Mouse (Mus musculus) limb, embryonic 10.5 days (tissue): ENCODE results near the gene Celf2. TPM values are rescaled to one million over a fixed set of nuclear protein-coding genes. Genes with fewer than 3 reads are reported as not detected.

Experiments
- DNase-seq: peaks from one replicate; pipeline ENCODE4 v3.0.0-alpha.2; 2017; ENCODE audit warnings: low spot score
- H3K27ac ChIP-seq: fragments of 300-500 bp; sonication (generic); 2 replicates; pipeline ENCODE4 v1.5.1; 2016; ENCODE audit warnings: mild to moderate bottlenecking
- H3K27me3 ChIP-seq: fragments of 300-500 bp; sonication (generic); 2 replicates; pipeline ENCODE4 v1.6.1; 2016; ENCODE audit warnings: low read depth, mild to moderate bottlenecking; ENCODE audit not compliant: poor library complexity, severe bottlenecking
- H3K36me3 ChIP-seq: fragments of 300-500 bp; sonication (generic); 2 replicates; pipeline ENCODE4 v1.6.1; 2016; ENCODE audit warnings: mild to moderate bottlenecking, moderate library complexity
- H3K4me1 ChIP-seq: fragments of 300-500 bp; sonication (generic); 2 replicates; pipeline ENCODE4 v1.6.1; 2016
- H3K4me3 ChIP-seq: fragments of 300-500 bp; sonication (generic); 2 replicates; pipeline ENCODE4 v1.5.1; 2016; ENCODE audit warnings: mild to moderate bottlenecking, moderate library complexity
- H3K9me3 ChIP-seq: fragments of 300-500 bp; sonication (generic); replicated peaks from 2 replicates; pipeline ENCODE4 v1.6.1; 2016; ENCODE audit warnings: mild to moderate bottlenecking
- WGBS: fragments of 180-500 bp; shearing (Covaris S2); methylation state at CpG from one replicate; pipeline ENCODE4 v1.1.7; 2016; 5-methylcytosine and 5-hydroxymethylcytosine counted together
- polyA plus RNA-seq: library from polyadenylated mRNA; unstranded; fragments of >200 nt; fragmentation: Nextera tagmentation; extraction: Ambion mirVana; gene quantifications from 2 replicates; pipeline ENCODE4 v1.2.1, GENCODE M21; 2016

Gene Celf2
- polyA plus RNA-seq, 1 experiment from 2014 or later, result 16.2 TPM

DNA sequence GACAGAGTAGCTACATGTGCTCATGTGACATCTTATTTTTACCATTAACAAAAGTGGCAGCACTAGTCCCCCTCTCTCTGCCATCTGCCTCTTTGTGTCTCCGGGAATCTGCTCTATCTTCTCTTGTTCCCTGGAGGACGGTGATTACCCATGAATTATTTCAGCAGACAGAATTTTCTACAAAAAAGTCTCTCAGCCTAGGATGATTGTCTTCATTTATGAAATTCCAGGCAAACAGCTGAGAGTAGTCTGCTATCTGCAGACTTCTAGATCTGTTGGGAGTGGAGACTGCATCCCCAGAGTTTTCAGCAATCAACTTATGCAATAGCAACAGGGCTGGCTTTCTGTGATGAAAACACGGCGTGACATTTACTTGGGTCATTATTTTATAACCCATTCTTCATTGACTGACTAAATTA is 267.8 kb downstream of the Celf2 start:
- H3K9me3 ChIP-seq, result no peaks in the 10 kb centered on the region
- H3K27me3 ChIP-seq, result no peaks in the 10 kb centered on the region
- DNase-seq, result no peak
- H3K4me3 ChIP-seq, result no peak overlapping the region
- no peaks in the 10 kb centered on the region for H3K36me3 ChIP-seq
- no peak overlapping the region for H3K27ac ChIP-seq
- 92% methylated on average over 4 of the region's 4 CpGs for WGBS
- peaks cover 10% of the 10 kb centered on the region for H3K4me1 ChIP-seq

DNA sequence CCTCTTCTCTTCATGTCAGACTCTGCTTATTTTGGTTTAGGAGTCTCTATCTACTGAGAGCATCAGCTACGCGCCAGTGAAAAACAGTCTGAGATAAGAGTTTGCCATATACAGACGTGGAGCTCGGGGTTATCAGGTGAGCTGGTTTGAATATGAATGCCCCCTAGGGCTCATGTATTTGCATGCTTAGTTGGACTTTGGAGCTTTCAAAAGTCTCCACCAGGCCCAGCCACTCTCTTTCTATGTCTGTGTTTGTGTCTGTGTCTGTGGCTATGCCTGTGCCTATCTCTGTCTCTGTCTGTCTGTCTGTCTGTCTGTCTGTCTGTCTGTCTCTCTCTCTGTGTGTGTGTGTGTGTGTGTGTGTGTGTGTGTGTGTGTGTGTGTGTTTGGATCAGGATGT is 272.1 kb downstream of the Celf2 start:
- Histone ChIP-seq H3K4me3 (no peak overlapping the region), H3K4me1 (no peaks in the 10 kb centered on the region), H3K36me3 (no peaks in the 10 kb centered on the region), H3K27ac (no peak overlapping the region), H3K27me3 (no peaks in the 10 kb centered on the region), H3K9me3 (no peaks in the 10 kb centered on the region)
- 88% methylated on average over 4 of the region's 4 CpGs for WGBS
- no peak for DNase-seq

DNA sequence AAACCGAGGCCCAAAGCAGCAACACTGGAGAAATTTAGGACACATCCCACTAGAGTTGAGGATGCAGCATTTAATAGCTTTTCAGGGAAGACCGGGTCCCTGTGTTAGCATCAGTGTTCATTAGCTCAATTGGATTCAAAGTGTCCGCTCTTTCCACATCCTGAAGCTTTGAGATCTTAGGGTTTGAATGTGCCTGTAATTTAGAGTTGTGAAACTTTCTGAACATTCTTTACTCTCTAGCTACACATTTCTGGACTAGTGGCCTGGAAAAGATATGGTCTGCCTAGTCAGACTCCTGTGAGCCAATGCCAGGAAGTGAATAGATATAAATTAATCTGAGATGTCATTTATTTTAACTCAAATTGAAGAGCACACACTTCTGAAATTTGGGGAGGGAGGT is 272.9 kb downstream of the Celf2 start:
- Histone ChIP-seq H3K36me3 (no peaks in the 10 kb centered on the region), H3K4me3 (no peak overlapping the region), H3K9me3 (no peaks in the 10 kb centered on the region), H3K27ac (no peak overlapping the region), H3K27me3 (no peaks in the 10 kb centered on the region), H3K4me1 (no peaks in the 10 kb centered on the region)
- 91% methylated on average over 3 of the region's 3 CpGs for WGBS
- DNase-seq, result no peak

DNA sequence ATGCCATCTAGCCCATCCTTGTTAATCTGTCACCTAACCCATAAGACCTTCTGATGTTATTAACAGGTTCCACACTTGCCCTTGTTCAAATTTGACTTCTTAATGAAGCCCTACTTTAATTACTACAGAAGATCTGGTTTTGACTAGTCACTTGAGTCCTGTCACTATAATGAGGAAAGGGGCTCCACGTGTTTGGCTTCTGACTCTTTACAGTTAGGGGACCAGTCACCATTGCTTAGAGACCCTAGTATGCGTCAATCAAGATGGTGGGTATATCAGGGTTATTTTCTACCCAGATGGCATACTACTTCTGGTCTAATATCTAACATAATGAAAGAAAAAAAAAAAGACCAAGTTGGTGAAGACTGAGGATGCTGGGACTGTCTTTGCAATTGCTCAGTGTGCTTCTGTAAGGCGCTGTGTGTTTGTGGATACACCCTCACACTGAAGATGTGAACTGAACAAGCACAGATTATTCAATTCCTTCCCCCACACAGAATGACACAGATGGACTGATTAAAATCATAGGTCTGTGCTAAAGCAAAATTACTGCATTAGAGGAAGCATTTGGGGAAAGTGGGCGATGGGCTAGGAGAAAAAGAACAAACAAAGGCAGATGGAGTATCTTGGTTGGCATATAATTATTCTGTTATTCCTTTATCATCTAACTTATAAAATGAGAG is 274.2 kb downstream of the Celf2 start:
- H3K27me3 ChIP-seq, result no peaks in the 10 kb centered on the region

DNA sequence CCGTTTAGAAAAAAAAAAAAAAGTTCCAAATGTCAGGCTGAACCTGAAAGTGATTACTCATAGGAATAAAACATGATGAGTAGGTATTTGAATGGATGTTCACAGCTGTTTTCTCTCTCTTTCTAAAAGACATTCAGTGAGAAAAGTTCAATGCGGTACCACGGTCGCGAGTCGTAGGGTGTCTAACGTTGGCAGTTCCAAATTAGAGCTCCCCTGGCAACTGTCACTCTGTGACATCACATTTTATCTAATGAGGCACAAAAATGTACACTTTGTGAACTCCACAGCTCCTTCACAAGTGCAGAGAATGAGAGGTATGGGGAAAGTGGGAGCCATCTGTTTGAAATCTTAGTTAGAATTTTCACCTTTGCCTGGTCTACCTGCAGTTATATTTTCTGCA is 274.8 kb downstream of the Celf2 start:
- no peak for DNase-seq
- no peaks in the 10 kb centered on the region for H3K9me3 ChIP-seq
- WGBS, result 89% methylated on average over 7 of the region's 7 CpGs
- no peaks in the 10 kb centered on the region for H3K27me3 ChIP-seq
- H3K4me1 ChIP-seq, result no peaks in the 10 kb centered on the region
- H3K36me3 ChIP-seq, result no peaks in the 10 kb centered on the region
- H3K27ac ChIP-seq, result no peak overlapping the region
- no peak overlapping the region for H3K4me3 ChIP-seq

More for the DNA sequence above, 274.2 kb downstream of the Celf2 start:
- Histone ChIP-seq H3K4me3 (no peak overlapping the region), H3K9me3 (no peaks in the 10 kb centered on the region), H3K36me3 (no peaks in the 10 kb centered on the region), H3K4me1 (no peaks in the 10 kb centered on the region), H3K27ac (no peak overlapping the region)
- WGBS, result 89% methylated on average over 4 of the region's 4 CpGs
- no peak for DNase-seq

DNA sequence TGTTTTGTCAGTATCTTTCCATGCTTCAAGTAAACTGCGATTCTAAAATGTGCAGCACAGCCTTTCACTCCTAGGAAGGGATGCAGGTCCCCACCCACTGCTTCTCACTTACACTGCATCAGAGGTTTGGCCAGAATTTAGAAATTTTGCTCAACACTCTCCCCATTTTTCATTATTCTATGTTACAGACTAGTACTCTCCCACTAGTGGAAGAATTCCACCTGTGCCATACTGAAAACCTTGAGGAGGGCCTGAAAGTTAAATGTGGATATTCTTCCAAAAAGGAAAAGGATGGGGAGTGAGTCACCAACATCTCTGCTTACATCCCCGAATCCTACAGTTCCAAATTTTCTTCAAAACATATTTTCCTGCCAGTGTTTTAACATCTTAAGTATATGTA is 276.0 kb downstream of the Celf2 start:
- Histone ChIP-seq H3K36me3 (no peaks in the 10 kb centered on the region), H3K4me1 (no peaks in the 10 kb centered on the region), H3K9me3 (no peaks in the 10 kb centered on the region), H3K4me3 (no peak overlapping the region), H3K27me3 (no peaks in the 10 kb centered on the region), H3K27ac (no peak overlapping the region)
- DNase-seq, result no peak
- WGBS, result 87% methylated on average over 2 of the region's 2 CpGs

DNA sequence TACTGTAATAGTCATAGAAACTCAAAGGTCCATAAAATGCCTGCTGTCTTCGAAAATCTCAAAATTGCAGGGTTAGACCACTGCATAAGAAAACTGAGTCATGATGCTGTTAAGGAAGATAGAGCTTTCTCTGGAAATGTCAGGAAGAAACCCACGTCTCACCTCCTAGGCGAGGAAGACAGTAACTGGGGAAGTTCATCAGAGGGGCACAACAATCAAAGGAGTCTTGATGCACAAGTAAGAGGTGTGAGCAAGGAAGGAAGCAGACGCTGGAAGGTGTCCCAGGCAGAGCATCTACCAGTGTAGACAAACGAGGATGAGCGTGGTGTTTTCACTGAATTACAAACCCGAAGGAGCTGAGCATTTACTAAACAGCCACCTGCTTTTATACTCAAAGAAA is 282.6 kb downstream of the Celf2 start:
- H3K4me1 ChIP-seq, result peaks cover 11% of the 10 kb centered on the region
- H3K4me3 ChIP-seq, result no peak overlapping the region
- 86% methylated on average over 7 of the region's 7 CpGs for WGBS
- no peak for DNase-seq
- no peaks in the 10 kb centered on the region for H3K36me3 ChIP-seq
- no peak overlapping the region for H3K27ac ChIP-seq
- no peaks in the 10 kb centered on the region for H3K9me3 ChIP-seq
- H3K27me3 ChIP-seq, result no peaks in the 10 kb centered on the region

DNA sequence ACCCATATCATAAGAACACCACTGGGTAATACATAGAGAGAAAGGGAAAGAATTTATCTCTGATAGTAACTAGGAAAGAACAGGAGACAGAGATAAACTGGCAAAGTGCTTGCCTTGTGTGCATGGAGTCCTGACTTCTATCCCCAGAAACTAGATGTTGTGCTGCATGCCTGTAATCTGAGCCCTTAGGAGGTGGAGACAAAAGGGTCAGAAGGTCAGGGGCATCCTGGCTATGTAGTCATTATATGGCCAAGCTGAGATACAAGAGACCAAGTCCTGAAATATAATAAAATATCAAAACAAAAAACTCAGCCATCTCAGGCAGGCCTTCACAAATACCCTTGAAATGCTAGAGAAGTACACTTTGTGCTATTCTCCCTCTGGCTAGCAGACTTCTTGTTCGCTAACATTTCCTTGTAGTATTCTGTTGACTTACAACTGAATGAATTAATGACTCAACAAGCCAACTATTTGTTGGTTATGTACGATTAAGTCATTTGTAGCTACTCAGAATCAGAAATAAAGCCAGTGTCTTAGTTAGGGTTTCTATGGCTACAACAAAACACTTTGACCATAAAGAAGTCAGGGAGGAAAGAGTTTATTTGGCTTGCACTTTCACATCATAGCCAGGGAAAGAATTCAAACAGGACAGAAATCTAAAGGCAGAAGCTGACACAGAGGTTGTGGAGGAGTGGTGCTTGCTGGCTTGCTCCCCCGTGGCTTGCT is 284.9 kb downstream of the Celf2 start:
- DNase-seq, result no peak
- WGBS, result 80% methylated on average over 3 of the region's 3 CpGs
- Histone ChIP-seq H3K27me3 (no peaks in the 10 kb centered on the region), H3K4me3 (no peak overlapping the region), H3K27ac (no peak overlapping the region), H3K36me3 (no peaks in the 10 kb centered on the region), H3K4me1 (peaks cover 11% of the 10 kb centered on the region), H3K9me3 (no peaks in the 10 kb centered on the region)

DNA sequence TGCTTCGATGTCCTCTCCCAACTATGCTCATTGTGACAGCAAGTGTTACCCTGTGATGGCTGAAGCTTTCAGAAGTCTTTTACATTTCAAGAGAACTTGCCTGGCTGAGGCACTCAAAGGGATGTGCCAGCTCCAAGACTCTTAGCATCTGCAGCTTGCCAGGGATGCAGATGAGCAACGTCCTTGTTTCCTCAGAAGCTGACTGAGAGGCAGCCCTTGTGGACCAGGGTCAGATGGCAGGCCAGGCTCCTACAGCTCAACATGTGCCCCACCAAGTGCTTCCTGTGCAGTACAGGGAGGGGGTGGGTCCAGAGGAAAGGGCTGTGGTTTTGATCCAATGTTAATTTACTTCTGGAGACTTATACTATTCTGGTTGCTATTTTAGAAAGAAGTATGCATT is 285.8 kb downstream of the Celf2 start:
- H3K4me1 ChIP-seq, result peaks cover 11% of the 10 kb centered on the region
- H3K4me3 ChIP-seq, result no peak overlapping the region
- DNase-seq, result no peak
- H3K9me3 ChIP-seq, result no peaks in the 10 kb centered on the region
- 61% methylated on average over 2 of the region's 2 CpGs for WGBS
- H3K27ac ChIP-seq, result no peak overlapping the region
- no peaks in the 10 kb centered on the region for H3K36me3 ChIP-seq
- no peaks in the 10 kb centered on the region for H3K27me3 ChIP-seq

DNA sequence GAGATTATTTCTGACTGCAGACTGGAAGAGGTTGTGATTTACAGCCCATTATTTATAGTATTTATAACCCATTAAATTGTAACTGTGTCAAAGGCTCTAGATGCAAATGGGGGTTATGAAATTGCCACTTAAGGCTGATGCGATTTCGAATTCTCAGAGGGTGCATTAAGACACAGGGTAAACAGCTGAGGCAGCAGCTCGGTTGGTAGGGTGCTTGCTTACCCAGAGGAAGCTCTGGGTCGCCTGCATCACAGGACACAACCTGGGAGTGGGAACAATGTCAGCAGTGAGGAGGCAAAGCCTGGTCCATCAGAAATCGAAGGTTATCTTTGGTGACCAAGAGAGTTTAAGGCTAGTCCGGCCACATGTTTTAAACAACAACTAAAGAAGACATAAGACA is 286.5 kb downstream of the Celf2 start:
- H3K4me3 ChIP-seq, result no peak overlapping the region
- H3K27ac ChIP-seq, result no peak overlapping the region
- H3K9me3 ChIP-seq, result no peaks in the 10 kb centered on the region
- peaks cover 11% of the 10 kb centered on the region for H3K4me1 ChIP-seq
- no peaks in the 10 kb centered on the region for H3K36me3 ChIP-seq
- DNase-seq, result no peak
- no peaks in the 10 kb centered on the region for H3K27me3 ChIP-seq
- WGBS, result 85% methylated on average over 6 of the region's 6 CpGs

DNA sequence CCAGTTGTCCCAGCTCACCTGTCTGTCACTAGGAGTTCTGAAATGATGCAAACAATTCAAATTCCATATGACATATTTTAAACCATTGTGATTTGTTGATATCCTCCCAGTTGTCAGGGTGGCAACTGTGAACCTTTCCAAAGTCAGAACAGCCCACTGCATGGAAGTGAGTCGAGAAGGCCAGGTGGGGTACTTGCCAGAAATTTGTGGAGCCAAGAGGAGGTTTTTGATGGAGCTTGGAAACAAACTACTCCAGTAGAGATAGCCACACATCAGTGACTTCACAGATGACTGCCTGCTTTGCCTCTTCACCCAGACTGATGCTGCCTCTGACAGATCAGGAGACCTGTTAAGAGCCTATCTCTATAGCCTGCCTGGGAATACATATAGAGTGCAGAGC is 287.5 kb downstream of the Celf2 start:
- WGBS, result 79% methylated on average over 1 of the region's 1 CpGs
- no peak for DNase-seq
- no peaks in the 10 kb centered on the region for H3K36me3 ChIP-seq
- no peak overlapping the region for H3K27ac ChIP-seq
- peaks cover 11% of the 10 kb centered on the region for H3K4me1 ChIP-seq
- no peaks in the 10 kb centered on the region for H3K9me3 ChIP-seq
- no peaks in the 10 kb centered on the region for H3K27me3 ChIP-seq
- H3K4me3 ChIP-seq, result no peak overlapping the region

DNA sequence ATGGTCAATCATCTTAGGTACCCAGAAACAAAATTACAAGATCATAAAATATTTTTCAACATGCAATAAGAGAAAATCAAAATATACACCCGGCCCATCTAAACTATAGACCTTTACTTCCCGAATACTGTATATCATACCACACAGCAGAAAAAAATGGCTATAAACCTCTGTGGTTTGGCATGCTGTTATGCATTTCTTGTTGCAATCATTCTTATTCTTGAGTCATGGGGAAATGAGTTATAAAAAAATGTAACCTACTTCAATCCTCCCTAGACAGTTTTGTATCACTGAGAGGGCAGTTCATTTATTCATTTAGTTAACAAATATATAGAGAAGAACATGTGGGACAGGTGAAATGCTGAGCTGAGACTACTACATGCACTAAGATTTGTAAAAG is 291.3 kb downstream of the Celf2 start:
- no peak for DNase-seq
- 94% methylated on average over 2 of the region's 2 CpGs for WGBS

DNA sequence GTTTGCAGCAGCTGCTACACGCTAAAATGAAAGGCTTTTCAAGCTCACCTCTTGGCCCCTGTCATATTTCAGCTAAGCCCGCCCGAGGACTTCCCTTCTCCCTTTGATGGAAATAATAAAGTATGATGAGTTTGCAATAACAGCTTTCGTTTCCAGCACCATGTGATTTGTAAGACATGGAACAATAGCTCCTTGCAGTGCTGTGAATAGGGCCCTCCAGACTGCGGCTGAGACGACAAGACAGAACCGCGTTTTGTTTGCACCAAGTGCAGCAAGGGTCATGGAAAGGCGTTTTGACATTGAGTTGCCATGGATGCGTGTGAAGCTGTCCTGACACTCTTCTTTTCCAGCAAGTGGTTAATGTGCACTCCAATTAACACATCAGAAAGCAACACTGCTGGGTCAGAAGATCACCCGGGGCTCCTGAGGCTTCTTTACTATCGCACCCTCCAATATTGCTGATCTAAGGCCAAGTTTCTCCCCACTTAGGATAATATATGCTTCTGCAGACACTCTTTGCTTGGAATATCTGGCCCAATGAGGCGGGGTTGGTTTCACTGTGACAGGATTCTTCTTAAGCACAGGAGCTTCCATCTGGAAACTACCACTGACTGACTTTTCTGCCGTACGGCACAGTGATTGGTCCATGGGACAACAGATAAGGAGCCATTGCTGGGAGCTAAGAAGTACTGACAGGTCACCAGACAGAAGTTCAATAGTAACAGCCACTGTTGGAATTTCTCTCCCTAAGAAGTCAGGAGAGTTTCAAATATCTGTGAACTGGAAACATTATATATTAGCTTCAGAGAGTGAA is 301.5 kb downstream of the Celf2 start:
- Histone ChIP-seq H3K4me1 (no peaks in the 10 kb centered on the region), H3K27me3 (no peaks in the 10 kb centered on the region), H3K9me3 (no peaks in the 10 kb centered on the region), H3K36me3 (no peaks in the 10 kb centered on the region), H3K27ac (no peak overlapping the region), H3K4me3 (no peak overlapping the region)
- DNase-seq, result no peak
- 79% methylated on average over 15 of the region's 15 CpGs for WGBS

More for the DNA sequence above, 291.3 kb downstream of the Celf2 start:
- H3K27me3 ChIP-seq, result no peaks in the 10 kb centered on the region
- no peak overlapping the region for H3K4me3 ChIP-seq
- no peaks in the 10 kb centered on the region for H3K36me3 ChIP-seq
- no peaks in the 10 kb centered on the region for H3K9me3 ChIP-seq
- H3K4me1 ChIP-seq, result no peaks in the 10 kb centered on the region
- no peak overlapping the region for H3K27ac ChIP-seq
